Comparison of ENCODE assay signal across 7 mouse cellular contexts in genomic region chr5:63967591-63968141, GRCm38 (mm10). TPM values are rescaled to one million over a fixed set of nuclear protein-coding genes. Genes with fewer than 3 reads are reported as not detected.
DNase-seq lines count a peak whose midpoint lies in the region; ATAC-seq and TF ChIP-seq lines count a peak whose summit lies in the region.

No protein-coding gene starts in this region.

- peak overlapping the region; percentile 87 for H3K4me3 ChIP-seq in G1E (ENCODE audit: low read depth, low read length)
- peak overlapping the region; percentile 73 for H3K4me3 ChIP-seq in embryonic facial prominence, embryonic 13.5 days
- H3K4me3 ChIP-seq in hindbrain, embryonic 15.5 days = peak overlapping the region; percentile 90
- H3K4me3 ChIP-seq in lung, embryonic 16.5 days (ENCODE audit: low read length) = peak overlapping the region; percentile 82
- peak overlapping the region; percentile 90 for H3K4me3 ChIP-seq in small intestine, adult 2 months (ENCODE audit: low read depth, low read length)

- H3K36me3 ChIP-seq in G1E (replicated peaks) = peaks cover 20% of the 10 kb centered on the region
- H3K36me3 ChIP-seq in embryonic facial prominence, embryonic 13.5 days = no peaks in the 10 kb centered on the region
- H3K36me3 ChIP-seq in hindbrain, embryonic 15.5 days = no peaks in the 10 kb centered on the region
- no peaks in the 10 kb centered on the region for H3K36me3 ChIP-seq in lung, embryonic 16.5 days (ENCODE audit: control insufficient read depth, insufficient read depth, low read length)
- H3K36me3 ChIP-seq in small intestine, adult 2 months (ENCODE audit: control insufficient read depth, insufficient read depth, low read length) = no peaks in the 10 kb centered on the region

- WGBS in embryonic facial prominence, embryonic 13.5 days = 2% methylated on average over 12 of the region's 12 CpGs
- WGBS in hindbrain, embryonic 15.5 days = 2% methylated on average over 12 of the region's 12 CpGs
- 3% methylated on average over 12 of the region's 12 CpGs for WGBS in lung, embryonic 16.5 days
- 19% methylated on average over 12 of the region's 12 CpGs for WGBS in small intestine, adult 2 months

- H3K27me3 ChIP-seq in G1E (ENCODE audit: insufficient read depth, low read length) = no peaks in the 10 kb centered on the region
- H3K27me3 ChIP-seq in embryonic facial prominence, embryonic 13.5 days = no peaks in the 10 kb centered on the region
- H3K27me3 ChIP-seq in hindbrain, embryonic 15.5 days = no peaks in the 10 kb centered on the region
- H3K27me3 ChIP-seq in lung, embryonic 16.5 days (ENCODE audit: control insufficient read depth, insufficient read depth, low read depth, low read length) = no peaks in the 10 kb centered on the region
- H3K27me3 ChIP-seq in small intestine, adult 2 months (ENCODE audit: control insufficient read depth, insufficient read depth, low read length) = no peaks in the 10 kb centered on the region

- H3K4me1 ChIP-seq in G1E (ENCODE audit: insufficient read depth, low read depth, low read length) = peaks cover 32% of the 10 kb centered on the region
- H3K4me1 ChIP-seq in embryonic facial prominence, embryonic 13.5 days = peaks cover 29% of the 10 kb centered on the region
- peaks cover 11% of the 10 kb centered on the region for H3K4me1 ChIP-seq in hindbrain, embryonic 15.5 days (replicated peaks)
- H3K4me1 ChIP-seq in lung, embryonic 16.5 days (replicated peaks; ENCODE audit: control insufficient read depth, insufficient read depth, low read length) = peaks cover 39% of the 10 kb centered on the region
- peaks cover 10% of the 10 kb centered on the region for H3K4me1 ChIP-seq in small intestine, adult 2 months (ENCODE audit: control insufficient read depth, insufficient read depth, insufficient read length, low read length)

- H3K9ac ChIP-seq in embryonic facial prominence, embryonic 13.5 days = peak overlapping the region; percentile 83
- peak overlapping the region; percentile 56 for H3K9ac ChIP-seq in hindbrain, embryonic 15.5 days
- peak overlapping the region; percentile 91 for H3K9ac ChIP-seq in lung, embryonic 16.5 days (ENCODE audit: low read length)

- peak overlapping the region; percentile 68 for H3K4me2 ChIP-seq in embryonic facial prominence, embryonic 13.5 days
- H3K4me2 ChIP-seq in hindbrain, embryonic 15.5 days = peak overlapping the region; percentile 91
- H3K4me2 ChIP-seq in lung, embryonic 16.5 days (ENCODE audit: low read depth, low read length) = peak overlapping the region; percentile 82

- no peak for TF ChIP-seq POLR2A in small intestine, adult 2 months (IDR thresholded peaks at IDR 0.05; ENCODE audit: low read depth, low read length)

- peak; percentile 68 for DNase-seq in CD4-positive, CD25-positive, alpha-beta regulatory T cell, adult 2 months (ENCODE audit: low read depth, low spot score)
- no peak for DNase-seq in G1E (ENCODE audit: low spot score)
- no peak for DNase-seq in urinary bladder, postnatal 10 days (ENCODE audit: low spot score)

- H3K27ac ChIP-seq in embryonic facial prominence, embryonic 13.5 days = peak overlapping the region; percentile 77; the same call in 1 of the 2 replicates
- H3K27ac ChIP-seq in hindbrain, embryonic 15.5 days (replicated peaks) = no peak overlapping the region
- peak overlapping the region; percentile 80 for H3K27ac ChIP-seq in lung, embryonic 16.5 days (ENCODE audit: low read length)
- no peak overlapping the region; the same call in 1 of the 2 replicates for H3K27ac ChIP-seq in small intestine, adult 2 months (ENCODE audit: insufficient read depth, low read depth, low read length)

- peak; percentile 26; the same call in 1 of the 2 replicates for ATAC-seq in G1E (ENCODE audit: extremely low read depth, insufficient number of reproducible peaks, low FRiP score, poor library complexity, severe bottlenecking)
- no peak for ATAC-seq in embryonic facial prominence, embryonic 13.5 days (ENCODE audit: insufficient number of reproducible peaks, insufficient read depth, low FRiP score, low TSS enrichment, low read depth)
- no peak for ATAC-seq in hindbrain, embryonic 15.5 days (ENCODE audit: low FRiP score, low read depth)
- no peak for ATAC-seq in lung, embryonic 16.5 days (ENCODE audit: low read depth)

- H3K9me3 ChIP-seq in G1E (replicated peaks) = no peaks in the 10 kb centered on the region
- H3K9me3 ChIP-seq in embryonic facial prominence, embryonic 13.5 days = no peaks in the 10 kb centered on the region
- no peaks in the 10 kb centered on the region for H3K9me3 ChIP-seq in hindbrain, embryonic 15.5 days
- no peaks in the 10 kb centered on the region for H3K9me3 ChIP-seq in lung, embryonic 16.5 days (ENCODE audit: control insufficient read depth, low read length)

- TF ChIP-seq CTCF in G1E (IDR thresholded peaks at IDR 0.05; ENCODE audit: low read depth, low read length) = no peak
- no peak for TF ChIP-seq CTCF in small intestine, adult 2 months (IDR thresholded peaks at IDR 0.05; ENCODE audit: extremely low read depth, insufficient read length, insufficient replicate concordance, low read depth, low read length)

RNA-seq across cellular contexts. Expression of gene Rell1, which starts 1.0 kb away (rescaled TPM):
- total RNA-seq in G1E (2014; fragmentation: Nextera tagmentation) (9.8 and 11.9 TPM in 2 replicates), G1E (2017) (13.0 and 13.5 TPM in 2 replicates)
- polyA plus RNA-seq in G1E (2012) = 10.1 and 12.1 TPM in 2 replicates
- 25.7 and 25.9 TPM in 2 replicates for polyA plus RNA-seq in embryonic facial prominence, embryonic 13.5 days (2015; fragmentation: Nextera tagmentation; extraction: Ambion mirVana)
- polyA plus RNA-seq in hindbrain, embryonic 15.5 days (2015; fragmentation: Nextera tagmentation; extraction: Ambion mirVana) = 8.8 and 9.5 TPM in 2 replicates
- polyA plus RNA-seq in lung, embryonic 16.5 days (2015; fragmentation: Nextera tagmentation; extraction: Ambion mirVana) = 26.7 and 27.4 TPM in 2 replicates
- polyA plus RNA-seq in small intestine, adult 2 months (2012; rRNA removed) = 5.2 and 10.7 TPM in 2 replicates

Comparison
In these comparisons a context has a peak if more than half of its experiments do, and no peak if none do; other contexts are left out.
1. H3K27ac ChIP-seq: peak in embryonic facial prominence, embryonic 13.5 days (single experiment) and lung, embryonic 16.5 days (single experiment); none in hindbrain, embryonic 15.5 days (single experiment) and small intestine, adult 2 months (single experiment).
2. Peak in every context shown above with its lines, with median percentiles within 50 percentile points of each other: H3K4me3 ChIP-seq, H3K4me2 ChIP-seq and H3K9ac ChIP-seq.